Mouse (Mus musculus) CH12.LX (cell line): ENCODE data around the gene Trp63.

ENCODE experiments used
- CTCF ChIP-seq, 2 experiments: IDR thresholded peaks in 1 of 2; conservative IDR thresholded peaks in 1 of 2; 2 replicates each; pipeline ENCODE4 v1.5.1; 2011 to 2012; ENCODE audit warnings: low read depth in 2 of 2, low read length in 2 of 2, improper control_type of control experiment in 1 of 2, inconsistent platforms in 1 of 2, mild to moderate bottlenecking in 1 of 2, moderate library complexity in 1 of 2
- MAX ChIP-seq: IDR thresholded peaks from 2 replicates; pipeline ENCODE4 v1.6.1; 2011; ENCODE audit warnings: low read length, improper control_type of control experiment

GRCm38 (mm10) chr16:25682533-25682932, 1.0 kb upstream of the Trp63 start:
- TF ChIP-seq MAX (no peak), CTCF (conservative IDR thresholded peaks at IDR 0.05 in 1 of 2, IDR thresholded peaks at IDR 0.05 in 1 of 2; ENCODE audit: low read depth in 2 of 2, low read length in 2 of 2) (no peak)
